Mouse (Mus musculus) G1E (cell line): ENCODE measurements at regions not wholly inside any gene's neighbourhood (a gene's known extent, or its start where the extent isn't known, plus 50 kb on each side); places are given as distances from the start of the nearest gene placed in this dataset.

Experiments used
- ATAC-seq: 2 replicates; pipeline ENCODE4 v1.8.0; 2016; ENCODE audit warnings: mild to moderate bottlenecking; ENCODE audit not compliant: insufficient number of reproducible peaks, poor library complexity, low FRiP score, severe bottlenecking; ENCODE audit errors: extremely low read depth
- DNase-seq: peaks from one replicate; pipeline ENCODE4 v3.0.0; 2012; ENCODE audit warnings: low spot score
- H3K27me3 ChIP-seq: 2 replicates; pipeline ENCODE4 v1.6.1; 2012; ENCODE audit warnings: mild to moderate bottlenecking, low read length, inconsistent platforms; ENCODE audit not compliant: insufficient read depth
- H3K36me3 ChIP-seq: replicated peaks from 2 replicates; pipeline ENCODE3; 2012; ENCODE audit warnings: mild to moderate bottlenecking, inconsistent platforms
- H3K4me1 ChIP-seq: 2 replicates; pipeline ENCODE4 v1.6.1; 2012; ENCODE audit warnings: low read depth, low read length, inconsistent platforms, mixed read lengths; ENCODE audit not compliant: insufficient read depth
- H3K4me3 ChIP-seq: 2 replicates; pipeline ENCODE4 v1.5.1; 2012; ENCODE audit warnings: low read depth, mild to moderate bottlenecking, inconsistent platforms, low read length, moderate library complexity, mixed read lengths
- H3K9me3 ChIP-seq: replicated peaks from 2 replicates; pipeline ENCODE4 v1.6.1; 2012; ENCODE audit warnings: inconsistent platforms
- CTCF ChIP-seq: IDR thresholded peaks from 2 replicates; pipeline ENCODE4 v1.5.1; 2012; ENCODE audit warnings: low read depth, low read length, inconsistent platforms, mixed read lengths
- GATA1 ChIP-seq: IDR thresholded peaks from 2 replicates; pipeline ENCODE4 v1.6.1; 2012; ENCODE audit warnings: borderline replicate concordance, low read length, inconsistent platforms, mixed read lengths
- GATA2 ChIP-seq: IDR thresholded peaks from 2 replicates; pipeline ENCODE4 v1.6.1; 2012; ENCODE audit warnings: low read depth, low read length, inconsistent platforms, borderline replicate concordance
- POLR2AphosphoS5 ChIP-seq: IDR thresholded peaks from 2 replicates; pipeline ENCODE4 v1.6.1; 2012; ENCODE audit warnings: low read depth, low read length, inconsistent platforms; ENCODE audit not compliant: insufficient replicate concordance
- TAL1 ChIP-seq: conservative IDR thresholded peaks from 2 replicates; pipeline ENCODE4 v1.6.1; 2012; ENCODE audit warnings: low read depth, low read length, inconsistent platforms, mixed read lengths

- Histone ChIP-seq H3K4me3 (no peak overlapping the region), H3K9me3 (no peaks in the 10 kb centered on the region), H3K27me3 (no peaks in the 10 kb centered on the region), H3K36me3 (no peaks in the 10 kb centered on the region), H3K4me1 (no peaks in the 10 kb centered on the region)
- TF ChIP-seq GATA2 (no peak), POLR2AphosphoS5 (no peak), TAL1 (no peak), CTCF (no peak), GATA1 (no peak)
- DNase-seq (no peak), ATAC-seq (no peak)
Observed at GRCm38 (mm10) chr4:93986189-93986588, 570.2 kb upstream of the Gm10306 start.

DNA sequence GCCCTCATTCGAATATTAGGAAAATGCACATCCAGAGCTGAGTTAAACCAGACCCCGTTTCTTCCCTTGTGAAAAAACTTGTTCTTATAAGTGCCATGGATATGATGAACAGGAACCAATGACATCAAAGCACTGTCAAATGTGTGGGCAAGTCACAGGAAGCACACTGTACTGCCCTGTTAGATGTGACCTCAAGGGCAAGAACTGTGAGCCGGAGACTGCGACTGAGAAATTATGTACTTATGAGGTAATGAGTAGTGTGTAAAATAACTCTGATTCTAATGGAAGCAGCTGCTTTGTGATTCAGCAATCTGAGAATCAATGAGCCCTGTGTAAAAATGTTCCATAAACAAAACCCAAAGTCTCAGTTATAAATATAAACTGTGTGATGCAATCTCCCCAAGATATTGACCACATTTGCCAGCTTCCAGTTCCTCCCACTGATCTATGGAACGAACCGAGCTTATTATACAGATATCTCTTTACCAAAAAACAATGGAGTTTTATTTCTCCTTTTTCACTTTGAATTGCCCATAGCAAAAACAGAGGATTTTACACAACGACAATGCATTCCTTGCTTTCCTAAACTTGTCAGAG lies 566.0 kb upstream of the Gm10306 start:
- Histone ChIP-seq H3K27me3 (no peaks in the 10 kb centered on the region), H3K4me3 (no peak overlapping the region)
- ATAC-seq: no peak

GRCm38 (mm10) chr4:94005818-94006217 lies 550.5 kb upstream of the Gm10306 start:
- TF ChIP-seq POLR2AphosphoS5: no peak
- no peak for TF ChIP-seq GATA2
- no peak for TF ChIP-seq GATA1
- TF ChIP-seq TAL1: no peak
- TF ChIP-seq CTCF: no peak
- no peaks in the 10 kb centered on the region for H3K4me1 ChIP-seq
- no peaks in the 10 kb centered on the region for H3K27me3 ChIP-seq
- H3K4me3 ChIP-seq: no peak overlapping the region
- ATAC-seq: peak; percentile 26; the same call in 1 of the 2 replicates
- no peak for DNase-seq
- H3K9me3 ChIP-seq: no peaks in the 10 kb centered on the region
- H3K36me3 ChIP-seq: no peaks in the 10 kb centered on the region

More for the DNA sequence above, 566.0 kb upstream of the Gm10306 start:
- no peak for DNase-seq
- no peaks in the 10 kb centered on the region for H3K9me3 ChIP-seq
- no peak for TF ChIP-seq CTCF
- TF ChIP-seq GATA1: no peak
- TF ChIP-seq POLR2AphosphoS5: no peak
- no peak for TF ChIP-seq TAL1
- TF ChIP-seq GATA2: no peak
- no peaks in the 10 kb centered on the region for H3K4me1 ChIP-seq
- H3K36me3 ChIP-seq: no peaks in the 10 kb centered on the region

- peak; percentile 34; the same call in 1 of the 2 replicates for ATAC-seq
- no peaks in the 10 kb centered on the region for H3K36me3 ChIP-seq
- DNase-seq: no peak
- H3K9me3 ChIP-seq: no peaks in the 10 kb centered on the region
- H3K4me1 ChIP-seq: no peaks in the 10 kb centered on the region
- TF ChIP-seq GATA2: no peak
- TF ChIP-seq TAL1: no peak
- no peaks in the 10 kb centered on the region for H3K27me3 ChIP-seq
- no peak overlapping the region for H3K4me3 ChIP-seq
Observed at GRCm38 (mm10) chr4:94007088-94007768, 549.1 kb upstream of the Gm10306 start.

DNA sequence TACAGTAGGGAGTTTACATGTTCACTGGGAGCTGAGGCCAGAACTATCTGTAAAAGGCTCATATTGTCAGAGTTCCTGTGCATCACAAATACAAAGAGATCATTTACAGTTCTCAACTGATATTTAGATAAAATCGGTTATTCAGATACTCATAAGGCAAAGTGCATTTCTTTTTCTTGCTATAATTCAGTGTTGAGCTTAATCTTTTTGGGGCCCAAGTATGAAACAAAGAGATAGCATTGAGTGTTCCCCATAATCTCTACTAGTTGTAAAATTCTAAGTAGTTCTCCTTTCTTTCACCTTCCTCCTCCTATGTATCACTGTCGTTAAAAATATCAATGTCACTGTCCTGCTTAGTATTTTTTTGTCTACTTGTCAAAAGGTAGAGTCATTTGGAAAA lies 540.6 kb upstream of the Gm10306 start:
- DNase-seq (no peak), ATAC-seq (no peak)
- Histone ChIP-seq H3K36me3 (no peaks in the 10 kb centered on the region), H3K27me3 (no peaks in the 10 kb centered on the region), H3K4me3 (no peak overlapping the region), H3K9me3 (no peaks in the 10 kb centered on the region), H3K4me1 (no peaks in the 10 kb centered on the region)
- no peak for TF ChIP-seq CTCF
- TF ChIP-seq GATA1: no peak
- TF ChIP-seq GATA2: no peak

- TF ChIP-seq GATA2 (no peak), POLR2AphosphoS5 (no peak)
- no peak for ATAC-seq
- no peaks in the 10 kb centered on the region for H3K27me3 ChIP-seq
- H3K9me3 ChIP-seq: no peaks in the 10 kb centered on the region
- H3K4me3 ChIP-seq: no peak overlapping the region
- H3K4me1 ChIP-seq: no peaks in the 10 kb centered on the region
- no peak for DNase-seq
- H3K36me3 ChIP-seq: no peaks in the 10 kb centered on the region
Observed at GRCm38 (mm10) chr4:94017702-94018101, 538.6 kb upstream of the Gm10306 start.
